Mouse (Mus musculus) ES-Bruce4 (cell line): ENCODE data around the gene Pum2. TPM values are rescaled to one million over a fixed set of nuclear protein-coding genes. Genes with fewer than 3 reads are reported as not detected.
"Not testable (repeated sequence)": the region's sequence is repeated elsewhere in the genome, so short reads cannot be mapped to it uniquely, and the experiment has no call there.

Experiments used
- H3K27ac ChIP-seq: 2 replicates; pipeline ENCODE4 v1.5.1; 2012; ENCODE audit warnings: low read length, inconsistent platforms; ENCODE audit not compliant: insufficient read depth
- H3K27me3 ChIP-seq: 2 replicates; pipeline ENCODE4 v1.6.1; 2012; ENCODE audit warnings: mild to moderate bottlenecking, low read length, inconsistent platforms; ENCODE audit not compliant: control insufficient read depth, poor library complexity, insufficient read depth, severe bottlenecking
- H3K36me3 ChIP-seq: 2 replicates; pipeline ENCODE4 v1.6.1; 2012; ENCODE audit warnings: inconsistent platforms, mild to moderate bottlenecking, low read length, moderate library complexity; ENCODE audit not compliant: control insufficient read depth, poor library complexity, insufficient read depth, severe bottlenecking
- H3K4me1 ChIP-seq: one replicate; pipeline ENCODE4 v1.8.1; 2011; ENCODE audit warnings: low read length; ENCODE audit not compliant: control insufficient read depth, insufficient read depth
- H3K4me3 ChIP-seq: 2 replicates; pipeline ENCODE4 v1.5.1; 2011; ENCODE audit warnings: low read depth, mild to moderate bottlenecking, low read length
- H3K9ac ChIP-seq: 2 replicates; pipeline ENCODE4 v1.6.1; 2012; ENCODE audit warnings: low read depth, mild to moderate bottlenecking, inconsistent platforms; ENCODE audit not compliant: poor library complexity, severe bottlenecking
- H3K9me3 ChIP-seq: replicated peaks from 2 replicates; pipeline ENCODE4 v1.6.1; 2012; ENCODE audit warnings: mild to moderate bottlenecking, low read length, inconsistent platforms; ENCODE audit not compliant: control insufficient read depth, poor library complexity, insufficient read depth, severe bottlenecking
- CTCF ChIP-seq: IDR thresholded peaks from one replicate; pipeline ENCODE4 v1.8.1; 2011; ENCODE audit warnings: low read depth, low read length
- EP300 ChIP-seq: IDR thresholded peaks from 2 replicates; pipeline ENCODE4 v1.6.1; 2011; ENCODE audit warnings: low read depth, low read length; ENCODE audit not compliant: insufficient read depth
- POLR2A ChIP-seq: IDR thresholded peaks from one replicate; pipeline ENCODE4 v1.8.1; 2011; ENCODE audit warnings: low read length; ENCODE audit not compliant: insufficient read depth
- polyA plus RNA-seq: library from polyadenylated mRNA; stranded (reverse); fragments of >200 nt; gene quantifications from 2 replicates; pipeline ENCODE4 v1.2.4, GENCODE M21; 2011; ENCODE audit warnings: low read depth; ENCODE audit not compliant: missing spikeins, insufficient read depth, insufficient read length

Gene Pum2
- polyA plus RNA-seq, 1 experiment, result 210 TPM

- H3K9me3 ChIP-seq, result no peaks in the 10 kb centered on the region
- TF ChIP-seq POLR2A, result no peak
- TF ChIP-seq CTCF, result no peak
- TF ChIP-seq EP300, result no peak
- peaks cover 13% of the 10 kb centered on the region for H3K36me3 ChIP-seq
- H3K4me3 ChIP-seq, result peak overlapping the region; percentile 100
- no peaks in the 10 kb centered on the region for H3K27me3 ChIP-seq
- peak overlapping the region; percentile 93 for H3K27ac ChIP-seq
- H3K4me1 ChIP-seq, result peaks cover 2% of the 10 kb centered on the region
- H3K9ac ChIP-seq, result peak overlapping the region; percentile 99
Observed at GRCm38 (mm10) chr12:8674891-8675341, 982 bp downstream of the Pum2 start.

- peak overlapping the region; percentile 100 for H3K4me3 ChIP-seq
Observed at GRCm38 (mm10) chr12:8675361-8675760, 1.4 kb downstream of the Pum2 start.

GRCm38 (mm10) chr12:8676341-8676740, 2.4 kb downstream of the Pum2 start:
- H3K4me3 ChIP-seq, result no peak overlapping the region
- no peaks in the 10 kb centered on the region for H3K9me3 ChIP-seq
- no peaks in the 10 kb centered on the region for H3K27me3 ChIP-seq
- H3K9ac ChIP-seq, result peak overlapping the region; percentile 99
- H3K27ac ChIP-seq, result no peak overlapping the region
- TF ChIP-seq POLR2A (no peak), EP300 (no peak), CTCF (no peak)
- H3K4me1 ChIP-seq, result peaks cover 2% of the 10 kb centered on the region
- peaks cover 18% of the 10 kb centered on the region for H3K36me3 ChIP-seq

More at GRCm38 (mm10) chr12:8675361-8675760, 1.4 kb downstream of the Pum2 start:
- no peaks in the 10 kb centered on the region for H3K27me3 ChIP-seq
- peaks cover 16% of the 10 kb centered on the region for H3K36me3 ChIP-seq
- H3K9ac ChIP-seq, result peak overlapping the region; percentile 99
- peaks cover 2% of the 10 kb centered on the region for H3K4me1 ChIP-seq
- no peaks in the 10 kb centered on the region for H3K9me3 ChIP-seq
- no peak for TF ChIP-seq POLR2A
- no peak for TF ChIP-seq CTCF
- no peak for TF ChIP-seq EP300
- peak overlapping the region; percentile 93 for H3K27ac ChIP-seq

- TF ChIP-seq EP300 (no peak), POLR2A (no peak), CTCF (no peak)
- Histone ChIP-seq H3K27me3 (no peaks in the 10 kb centered on the region), H3K9ac (no peak overlapping the region), H3K9me3 (no peaks in the 10 kb centered on the region), H3K27ac (no peak overlapping the region), H3K4me3 (no peak overlapping the region), H3K36me3 (peaks cover 18% of the 10 kb centered on the region), H3K4me1 (peaks cover 3% of the 10 kb centered on the region)
Observed at GRCm38 (mm10) chr12:8677926-8678325, 4.0 kb downstream of the Pum2 start.

- Histone ChIP-seq H3K4me3 (no peak overlapping the region), H3K36me3 (peaks cover 9% of the 10 kb centered on the region), H3K9me3 (no peaks in the 10 kb centered on the region), H3K27ac (no peak overlapping the region), H3K27me3 (no peaks in the 10 kb centered on the region), H3K4me1 (peaks cover 3% of the 10 kb centered on the region), H3K9ac (no peak overlapping the region)
- no peak for TF ChIP-seq CTCF
- TF ChIP-seq POLR2A, result no peak
- no peak for TF ChIP-seq EP300
Observed at GRCm38 (mm10) chr12:8684200-8684599, 10.3 kb downstream of the Pum2 start.

- Histone ChIP-seq H3K4me1 (peaks cover 3% of the 10 kb centered on the region), H3K9ac (no peak overlapping the region), H3K9me3 (no peaks in the 10 kb centered on the region), H3K4me3 (no peak overlapping the region), H3K27ac (no peak overlapping the region), H3K36me3 (peaks cover 4% of the 10 kb centered on the region), H3K27me3 (no peaks in the 10 kb centered on the region)
- TF ChIP-seq POLR2A (no peak), EP300 (no peak), CTCF (no peak)
Observed at GRCm38 (mm10) chr12:8685036-8685435, 11.1 kb downstream of the Pum2 start.

GRCm38 (mm10) chr12:8689882-8690281, 15.9 kb downstream of the Pum2 start:
- H3K9me3 ChIP-seq, H3K27me3 ChIP-seq, H3K36me3 ChIP-seq, H3K4me3 ChIP-seq, H3K9ac ChIP-seq, H3K27ac ChIP-seq, H3K4me1 ChIP-seq: not testable (repeated sequence)
